Mouse (Mus musculus) kidney, postnatal 0 days (tissue): ENCODE measurements at regions not wholly inside any gene's neighbourhood (a gene's known extent, or its start where the extent isn't known, plus 50 kb on each side); places are given as distances from the start of the nearest gene placed in this dataset.

Experiments used
- ATAC-seq: fragments of 200-750 bp; cut with Nextera tagmentation; replicated peaks from 2 replicates; pipeline ENCODE4 v1.8.0; 2017; ENCODE audit warnings: low read depth, moderate number of reproducible peaks, moderate TSS enrichment, moderate library complexity; ENCODE audit not compliant: low FRiP score
- DNase-seq: peaks from one replicate; pipeline ENCODE4 v3.0.0-alpha.2; 2016; ENCODE audit warnings: low spot score
- H3K27ac ChIP-seq: fragments of 300-500 bp; sonication (generic); 2 replicates; pipeline ENCODE4 v1.5.1; 2014; ENCODE audit warnings: mild to moderate bottlenecking
- H3K27me3 ChIP-seq: fragments of 300-500 bp; sonication (generic); 2 replicates; pipeline ENCODE4 v1.6.1; 2014; ENCODE audit warnings: low read length, mixed read lengths; ENCODE audit not compliant: insufficient read depth
- H3K36me3 ChIP-seq: fragments of 300-500 bp; sonication (generic); 2 replicates; pipeline ENCODE4 v1.6.1; 2014; ENCODE audit warnings: low read length, mixed read lengths; ENCODE audit not compliant: insufficient read depth
- H3K4me1 ChIP-seq: fragments of 300-500 bp; sonication (generic); replicated peaks from 2 replicates; pipeline ENCODE4 v1.6.1; 2014; ENCODE audit warnings: antibody characterized with exemption, low read length, mixed read lengths; ENCODE audit not compliant: insufficient read depth
- H3K4me2 ChIP-seq: fragments of 300-500 bp; sonication (generic); 2 replicates; pipeline ENCODE4 v1.6.1; 2014; ENCODE audit warnings: mild to moderate bottlenecking, low read length, moderate library complexity, mixed read lengths
- H3K4me3 ChIP-seq: fragments of 300-500 bp; sonication (generic); replicated peaks from 2 replicates; pipeline ENCODE4 v1.5.1; 2014; ENCODE audit warnings: low read depth, low read length
- H3K9ac ChIP-seq: fragments of 300-500 bp; sonication (generic); 2 replicates; pipeline ENCODE4 v1.6.1; 2014; ENCODE audit warnings: low read depth, low read length
- H3K9me3 ChIP-seq: fragments of 300-500 bp; sonication (generic); replicated peaks from 2 replicates; pipeline ENCODE4 v1.6.1; 2016; ENCODE audit warnings: low read length, inconsistent platforms, mixed read lengths
- CTCF ChIP-seq: IDR thresholded peaks from 2 replicates; pipeline ENCODE4 v1.5.1; 2016; ENCODE audit warnings: antibody characterized with exemption, low read depth, mild to moderate bottlenecking, moderate library complexity
- WGBS: fragments of 180-500 bp; shearing (Covaris S2); extraction: QIAGEN DNeasy Blood & Tissue Kit; methylation state at CpG from one replicate; pipeline ENCODE4 v1.1.7; 2014; 5-methylcytosine and 5-hydroxymethylcytosine counted together

GRCm38 (mm10) chr12:51523866-51524265 is 69.3 kb upstream of the Coch start:
- Histone ChIP-seq H3K9me3 (no peaks in the 10 kb centered on the region), H3K27ac (no peak overlapping the region), H3K4me3 (no peak overlapping the region), H3K4me2 (no peak overlapping the region), H3K36me3 (no peaks in the 10 kb centered on the region), H3K9ac (no peak overlapping the region), H3K27me3 (no peaks in the 10 kb centered on the region), H3K4me1 (no peaks in the 10 kb centered on the region)
- WGBS = 81% methylated on average over 4 of the region's 4 CpGs
- ATAC-seq (no peak), DNase-seq (no peak)
- TF ChIP-seq CTCF = no peak

GRCm38 (mm10) chr12:51527854-51528253 is 65.3 kb upstream of the Coch start:
- no peak for DNase-seq
- no peak overlapping the region for H3K9ac ChIP-seq

GRCm38 (mm10) chr12:51534606-51535005 is 58.5 kb upstream of the Coch start:
- no peak for DNase-seq
- H3K27me3 ChIP-seq = no peaks in the 10 kb centered on the region
- H3K4me2 ChIP-seq = no peak overlapping the region
- no peak overlapping the region for H3K9ac ChIP-seq
- no peaks in the 10 kb centered on the region for H3K9me3 ChIP-seq
- H3K27ac ChIP-seq = no peak overlapping the region
- WGBS = 22% methylated on average over 5 of the region's 5 CpGs
- TF ChIP-seq CTCF = no peak
- H3K4me1 ChIP-seq = no peaks in the 10 kb centered on the region
- H3K36me3 ChIP-seq = no peaks in the 10 kb centered on the region
- no peak for ATAC-seq
- H3K4me3 ChIP-seq = no peak overlapping the region

More at GRCm38 (mm10) chr12:51527854-51528253, 65.3 kb upstream of the Coch start:
- WGBS = 82% methylated on average over 2 of the region's 2 CpGs
- Histone ChIP-seq H3K9me3 (no peaks in the 10 kb centered on the region), H3K4me1 (no peaks in the 10 kb centered on the region), H3K4me3 (no peak overlapping the region), H3K4me2 (no peak overlapping the region), H3K27me3 (no peaks in the 10 kb centered on the region), H3K27ac (no peak overlapping the region), H3K36me3 (no peaks in the 10 kb centered on the region)
- TF ChIP-seq CTCF = no peak
- no peak for ATAC-seq

GRCm38 (mm10) chr12:51535056-51535640 is 58.0 kb upstream of the Coch start:
- H3K9ac ChIP-seq = no peak overlapping the region
- DNase-seq = no peak
- no peak for TF ChIP-seq CTCF
- no peak for ATAC-seq
- no peak overlapping the region for H3K4me2 ChIP-seq
- no peaks in the 10 kb centered on the region for H3K4me1 ChIP-seq
- WGBS = 54% methylated on average over 5 of the region's 5 CpGs
- no peak overlapping the region for H3K27ac ChIP-seq
- H3K9me3 ChIP-seq = no peaks in the 10 kb centered on the region
- no peaks in the 10 kb centered on the region for H3K36me3 ChIP-seq
- no peaks in the 10 kb centered on the region for H3K27me3 ChIP-seq
- H3K4me3 ChIP-seq = no peak overlapping the region
